Comparison of ENCODE assay signal across 8 mouse cellular contexts in genomic region chr2:76406937-76407441, GRCm38 (mm10). TPM values are rescaled to one million over a fixed set of nuclear protein-coding genes. Genes with fewer than 3 reads are reported as not detected.
DNase-seq lines count a peak whose midpoint lies in the region; ATAC-seq and TF ChIP-seq lines count a peak whose summit lies in the region.

No protein-coding gene starts in this region.

- H3K9me3 ChIP-seq in forebrain, embryonic 15.5 days, result no peaks in the 10 kb centered on the region
- H3K9me3 ChIP-seq in liver, embryonic 14.5 days (ENCODE audit: control insufficient read depth, low read length), result no peaks in the 10 kb centered on the region
- no peaks in the 10 kb centered on the region for H3K9me3 ChIP-seq in neural tube, embryonic 14.5 days (ENCODE audit: control insufficient read depth, low read length)

- peak; percentile 53 for DNase-seq in ES-CJ7 (ENCODE audit: low read depth, low spot score)
- peak; percentile 57 to 61 for DNase-seq in heart, postnatal 10 days
- peak; percentile 61 to 73 for DNase-seq in kidney, postnatal 36 days
- no peak for DNase-seq in liver, embryonic 14.5 days (ENCODE audit: low read depth in 3 of 3, low spot score in 3 of 3)
- DNase-seq in urinary bladder, postnatal 25 days (ENCODE audit: low spot score), result peak; percentile 43

- no peaks in the 10 kb centered on the region for H3K36me3 ChIP-seq in forebrain, embryonic 15.5 days
- H3K36me3 ChIP-seq in liver, embryonic 14.5 days (replicated peaks; ENCODE audit: control insufficient read depth, insufficient read depth, low read depth), result no peaks in the 10 kb centered on the region
- H3K36me3 ChIP-seq in neural tube, embryonic 14.5 days (ENCODE audit: control insufficient read depth, insufficient read depth, low read length), result no peaks in the 10 kb centered on the region

- intact Hi-C loops in heart, postnatal 10 days (cut with DNase I), result no loop called here

- peak overlapping the region; percentile 93 for H3K9ac ChIP-seq in forebrain, embryonic 15.5 days (replicated peaks)
- H3K9ac ChIP-seq in liver, embryonic 14.5 days (replicated peaks), result no peak overlapping the region
- peak overlapping the region; percentile 97 for H3K9ac ChIP-seq in neural tube, embryonic 14.5 days (replicated peaks; ENCODE audit: low read depth, low read length)

- no peaks in the 10 kb centered on the region for H3K27me3 ChIP-seq in forebrain, embryonic 15.5 days
- H3K27me3 ChIP-seq in liver, embryonic 14.5 days (ENCODE audit: control insufficient read depth, insufficient read depth, low read length), result peaks cover 45% of the 10 kb centered on the region
- H3K27me3 ChIP-seq in neural tube, embryonic 14.5 days (ENCODE audit: control insufficient read depth, insufficient read depth, low read length), result no peaks in the 10 kb centered on the region

- peak overlapping the region; percentile 89 for H3K4me2 ChIP-seq in forebrain, embryonic 15.5 days (replicated peaks)
- peak overlapping the region; percentile 65 for H3K4me2 ChIP-seq in liver, embryonic 14.5 days (ENCODE audit: low read depth)
- peak overlapping the region; percentile 88 for H3K4me2 ChIP-seq in neural tube, embryonic 14.5 days (ENCODE audit: low read depth, low read length)

- no peak for TF ChIP-seq EP300 in liver, embryonic 14.5 days (IDR thresholded peaks at IDR 0.05; ENCODE audit: low read depth)

- peak overlapping the region; percentile 99 for H3K4me3 ChIP-seq in forebrain, embryonic 15.5 days
- H3K4me3 ChIP-seq in liver, embryonic 14.5 days (ENCODE audit: insufficient read depth in 1 of 2, low read depth in 2 of 2, low read length in 2 of 2), result peak overlapping the region; percentile 49 to 58
- peak overlapping the region; percentile 93 for H3K4me3 ChIP-seq in neural tube, embryonic 14.5 days (ENCODE audit: low read depth, low read length)

- H3K27ac ChIP-seq in forebrain, embryonic 15.5 days (replicated peaks), result peak overlapping the region; percentile 84
- no peak overlapping the region for H3K27ac ChIP-seq in liver, embryonic 14.5 days
- H3K27ac ChIP-seq in neural tube, embryonic 14.5 days (ENCODE audit: low read depth, low read length), result peak overlapping the region; percentile 93

- ATAC-seq in cerebellum, adult (ENCODE audit: insufficient number of reproducible peaks, low FRiP score, low TSS enrichment), result peak; percentile 72
- peak; percentile 59 for ATAC-seq in forebrain, embryonic 15.5 days (replicated peaks)
- no peak for ATAC-seq in liver, embryonic 14.5 days (ENCODE audit: insufficient read depth)
- ATAC-seq in neural tube, embryonic 14.5 days (ENCODE audit: low read depth), result peak; percentile 74

- WGBS in forebrain, embryonic 15.5 days, result under 1% methylated on average over 49 of the region's 49 CpGs
- under 1% methylated on average over 49 of the region's 49 CpGs for WGBS in liver, embryonic 14.5 days (ENCODE audit: insufficient replicate concordance)
- WGBS in neural tube, embryonic 14.5 days, result under 1% methylated on average over 43 of the region's 49 CpGs

- H3K4me1 ChIP-seq in forebrain, embryonic 15.5 days, result peaks cover 17% of the 10 kb centered on the region
- no peaks in the 10 kb centered on the region for H3K4me1 ChIP-seq in liver, embryonic 14.5 days (replicated peaks; ENCODE audit: control insufficient read depth in 2 of 2, insufficient read depth in 2 of 2, low read length in 1 of 2)
- 0 out of 2 replicates have a peak, but pooled peaks cover 7% of the 10 kb centered on the region for H3K4me1 ChIP-seq in neural tube, embryonic 14.5 days (ENCODE audit: control insufficient read depth, insufficient read depth, low read length)

- TF ChIP-seq CTCF in liver, embryonic 14.5 days (IDR thresholded peaks at IDR 0.05; ENCODE audit: low read depth), result no peak

RNA-seq across cellular contexts. Expression of gene Osbpl6, which starts 0.7 kb away (rescaled TPM):
- polyA plus RNA-seq in forebrain, embryonic 15.5 days (2015; fragmentation: Nextera tagmentation; extraction: Ambion mirVana), result 19.4 and 24.6 TPM in 2 replicates
- 1 to 10 TPM; 4.5 to 4.9 TPM for total RNA-seq in heart, postnatal 10 days (2021)
- polyA plus RNA-seq in liver, embryonic 14.5 days (2012; rRNA removed), result 0.17 and 0.41 TPM in 2 replicates
- 0.20 and 0.21 TPM in 2 replicates for polyA plus RNA-seq in liver, embryonic 14.5 days (2014; fragmentation: Nextera tagmentation; extraction: Ambion mirVana)
- polyA plus RNA-seq in neural tube, embryonic 14.5 days (2014; fragmentation: Nextera tagmentation; extraction: Ambion mirVana), result 42.5 and 49.4 TPM in 2 replicates

RNA-seq across cellular contexts. Expression of gene Rbm45, which starts 37.2 kb away (rescaled TPM):
- polyA plus RNA-seq in forebrain, embryonic 15.5 days (2015; fragmentation: Nextera tagmentation; extraction: Ambion mirVana), result 18.3 and 19.7 TPM in 2 replicates
- total RNA-seq in heart, postnatal 10 days (2021), result 10 to 100 TPM; 27.2 to 32.3 TPM
- polyA plus RNA-seq in liver, embryonic 14.5 days (2012; rRNA removed), result 5.8 and 8.5 TPM in 2 replicates
- polyA plus RNA-seq in liver, embryonic 14.5 days (2014; fragmentation: Nextera tagmentation; extraction: Ambion mirVana), result 5.7 and 6.2 TPM in 2 replicates
- 15.4 and 17.8 TPM in 2 replicates for polyA plus RNA-seq in neural tube, embryonic 14.5 days (2014; fragmentation: Nextera tagmentation; extraction: Ambion mirVana)

RNA-seq across cellular contexts. Expression of gene Cyct, which starts 46.7 kb away (rescaled TPM):
- 0.37 TPM in 1 of 2 replicates, not detected in the other for polyA plus RNA-seq in forebrain, embryonic 15.5 days (2015; fragmentation: Nextera tagmentation; extraction: Ambion mirVana)
- under 1 TPM; 0.42 to 0.43 TPM for total RNA-seq in heart, postnatal 10 days (2021)
- polyA plus RNA-seq in liver, embryonic 14.5 days (2012; rRNA removed), result not detected in 2 replicates
- polyA plus RNA-seq in liver, embryonic 14.5 days (2014; fragmentation: Nextera tagmentation; extraction: Ambion mirVana), result not detected in 2 replicates
- polyA plus RNA-seq in neural tube, embryonic 14.5 days (2014; fragmentation: Nextera tagmentation; extraction: Ambion mirVana), result not detected in 2 replicates

Comparison
In these comparisons a context has a peak if more than half of its experiments do, and no peak if none do; other contexts are left out.
1. DNase-seq: peak in ES-CJ7 (single experiment), heart, postnatal 10 days (2 of 2), kidney, postnatal 36 days (2 of 2) and urinary bladder, postnatal 25 days (single experiment); none in liver, embryonic 14.5 days (0 of 3).
2. RNA of gene Osbpl6, which starts 0.7 kb away (polyA plus RNA-seq): 42.5 to 49.4 TPM in neural tube, embryonic 14.5 days and 19.4 to 24.6 TPM in forebrain, embryonic 15.5 days; 0.17 to 0.41 TPM in liver, embryonic 14.5 days; every median in the first group is over 10 times any median in the second.
3. Peak in every context shown above with its lines, with median percentiles within 50 percentile points of each other: H3K4me2 ChIP-seq and H3K4me3 ChIP-seq.